Mouse (Mus musculus) lung, postnatal 10 days (tissue): ENCODE results near the gene Samd10.
A peak's percentile ranks its signal among the peaks of the same experiment; 100 is the strongest.

ENCODE experiments used
- DNase-seq: peaks from one replicate; pipeline ENCODE4 v3.0.0; 2021

Samd10 gene

GRCm38 (mm10) chr2:181574921-181575545, 24.0 kb downstream of the Samd10 start:
- DNase-seq: no peak

DNA sequence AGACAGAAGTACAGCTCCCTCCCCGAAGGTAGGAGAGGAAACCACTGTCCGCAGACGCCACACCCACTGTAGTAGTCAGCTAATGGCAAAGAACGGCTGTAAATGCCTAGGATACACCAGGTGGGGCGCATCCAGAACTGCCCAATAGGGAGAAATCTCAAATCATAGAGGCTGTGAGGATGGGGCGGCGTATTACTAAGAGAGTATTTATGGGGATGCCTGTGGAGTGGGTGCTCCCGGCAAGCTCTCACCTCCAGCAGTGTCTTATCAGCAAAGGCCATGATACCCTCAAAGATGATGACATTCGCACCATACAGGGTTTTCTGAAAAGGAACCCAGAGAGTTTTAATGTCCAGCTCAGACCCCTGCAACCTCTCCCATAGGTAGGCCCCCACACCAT, 25.1 kb downstream of the Samd10 start:
- no peak for DNase-seq

DNA sequence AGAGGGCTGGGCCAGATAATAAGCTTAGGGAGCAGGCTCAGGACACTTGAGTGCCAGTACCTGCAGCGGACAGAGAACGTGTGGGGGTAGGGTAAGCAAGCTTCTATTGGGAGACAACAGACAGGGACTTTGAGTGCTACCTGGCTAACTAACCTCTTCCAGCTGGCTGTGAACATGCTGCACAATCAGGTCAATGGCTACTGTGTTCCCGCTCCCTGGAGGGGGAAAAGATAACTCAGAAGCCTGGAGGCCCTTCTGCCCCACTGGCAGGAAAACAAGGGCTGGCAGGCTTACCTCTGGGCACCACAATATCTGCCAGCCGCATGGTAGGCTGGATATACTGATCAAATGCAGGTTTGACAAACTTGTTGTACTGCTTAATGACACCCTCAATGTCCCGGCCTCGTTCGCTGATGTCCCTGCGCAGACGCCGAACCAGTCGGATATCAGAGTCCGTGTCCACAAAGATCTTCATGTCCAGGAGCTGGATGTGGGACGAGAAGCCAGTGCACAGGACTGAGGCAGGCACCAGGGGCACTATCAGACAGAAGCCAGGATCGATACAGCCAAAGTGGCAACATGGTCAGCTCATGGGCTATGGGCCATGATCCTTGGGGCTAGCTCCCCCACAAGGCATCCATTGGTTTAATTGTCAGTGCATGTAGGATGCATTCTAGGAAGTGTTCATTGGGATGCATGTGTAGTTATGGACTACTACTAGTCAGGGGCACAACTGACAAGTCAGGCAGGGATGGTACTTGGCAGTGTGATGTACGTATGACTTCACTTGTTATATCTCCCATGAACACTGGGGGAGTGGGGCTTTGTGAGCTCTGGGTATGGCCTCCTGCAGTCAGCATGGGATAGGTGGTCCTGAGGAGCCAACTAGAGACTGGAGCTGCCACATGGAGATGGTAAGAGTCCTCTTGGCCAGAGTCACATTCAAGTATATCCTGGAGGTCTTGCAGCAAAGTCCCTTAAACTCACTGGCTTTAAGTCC, 25.8 kb downstream of the Samd10 start:
- no peak for DNase-seq

DNA sequence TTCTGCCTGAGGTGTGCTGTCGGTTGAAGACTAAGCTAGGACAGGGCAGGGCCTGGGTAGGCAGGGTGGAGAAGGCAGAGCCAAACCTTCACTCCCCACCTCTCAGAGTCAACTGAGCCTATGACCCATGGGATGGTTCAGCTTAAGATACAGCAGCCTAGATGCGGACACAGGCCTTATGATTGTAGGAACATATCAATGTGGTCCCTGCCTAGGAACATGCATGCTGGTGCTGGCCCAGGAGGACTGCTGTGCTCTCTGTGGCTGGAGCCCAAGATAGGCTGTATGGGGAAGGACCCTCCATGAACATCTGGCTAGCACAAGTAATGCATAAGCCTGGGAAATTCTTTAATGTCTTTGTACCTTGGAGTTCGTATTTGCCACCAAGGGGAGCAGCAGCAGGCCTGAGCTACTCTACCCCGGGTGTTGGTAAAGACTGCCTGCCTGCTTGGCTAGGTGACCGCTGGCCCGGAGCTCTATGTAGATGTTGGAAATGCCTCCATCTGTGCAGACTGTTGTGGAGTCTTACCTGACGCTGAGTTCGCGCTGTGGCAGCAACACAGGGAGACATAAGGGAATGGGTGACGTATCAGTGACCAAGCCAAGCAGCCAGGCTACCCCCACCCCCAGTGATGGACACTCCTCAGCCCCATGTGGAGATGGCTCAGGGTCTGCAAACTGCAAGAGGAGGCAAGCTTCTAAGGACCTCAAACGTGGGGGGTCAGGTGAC, 26.9 kb downstream of the Samd10 start:
- DNase-seq: no peak

- no peak for DNase-seq
Measured at GRCm38 (mm10) chr2:181570921-181571595, 28.0 kb downstream of the Samd10 start.

DNA sequence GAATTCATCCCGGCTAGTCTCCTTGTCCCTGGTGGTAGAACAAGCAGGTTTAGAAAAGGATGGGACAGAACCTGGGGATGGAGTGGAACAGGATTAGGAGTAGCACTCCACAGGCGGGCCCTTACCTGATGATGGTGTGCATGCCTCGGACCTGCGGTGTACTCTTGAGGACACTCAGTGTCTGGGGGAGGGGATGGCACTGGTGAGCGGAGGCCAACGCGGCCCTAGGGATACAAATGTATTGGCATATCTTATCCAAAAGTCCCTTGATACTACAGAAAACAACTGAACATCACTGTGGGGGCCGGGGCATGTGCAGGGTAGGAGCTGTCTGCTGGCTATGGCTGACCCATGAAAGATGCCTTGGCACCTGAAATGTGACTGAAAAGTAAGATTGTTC, 28.6 kb downstream of the Samd10 start:
- DNase-seq: no peak

DNA sequence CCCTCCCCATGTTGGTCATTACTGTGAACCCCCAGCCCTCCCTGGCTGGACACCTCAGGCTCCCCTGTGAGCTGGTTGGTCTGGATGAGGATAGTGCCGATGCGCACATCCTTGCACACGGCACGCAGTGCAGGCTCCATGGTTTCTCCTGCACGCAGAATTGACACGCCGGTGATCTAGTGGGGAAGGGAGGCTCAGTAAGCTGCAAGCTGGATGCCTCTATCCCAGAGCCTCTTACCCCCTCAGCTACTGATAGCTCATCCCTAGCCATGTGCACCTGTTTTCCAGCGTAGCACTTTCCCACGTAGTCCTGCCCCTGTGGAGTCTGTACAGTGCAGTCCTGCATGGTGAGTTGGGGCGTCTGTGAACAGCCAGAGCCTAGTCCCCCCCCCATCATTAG, 29.2 kb downstream of the Samd10 start:
- no peak for DNase-seq

DNA sequence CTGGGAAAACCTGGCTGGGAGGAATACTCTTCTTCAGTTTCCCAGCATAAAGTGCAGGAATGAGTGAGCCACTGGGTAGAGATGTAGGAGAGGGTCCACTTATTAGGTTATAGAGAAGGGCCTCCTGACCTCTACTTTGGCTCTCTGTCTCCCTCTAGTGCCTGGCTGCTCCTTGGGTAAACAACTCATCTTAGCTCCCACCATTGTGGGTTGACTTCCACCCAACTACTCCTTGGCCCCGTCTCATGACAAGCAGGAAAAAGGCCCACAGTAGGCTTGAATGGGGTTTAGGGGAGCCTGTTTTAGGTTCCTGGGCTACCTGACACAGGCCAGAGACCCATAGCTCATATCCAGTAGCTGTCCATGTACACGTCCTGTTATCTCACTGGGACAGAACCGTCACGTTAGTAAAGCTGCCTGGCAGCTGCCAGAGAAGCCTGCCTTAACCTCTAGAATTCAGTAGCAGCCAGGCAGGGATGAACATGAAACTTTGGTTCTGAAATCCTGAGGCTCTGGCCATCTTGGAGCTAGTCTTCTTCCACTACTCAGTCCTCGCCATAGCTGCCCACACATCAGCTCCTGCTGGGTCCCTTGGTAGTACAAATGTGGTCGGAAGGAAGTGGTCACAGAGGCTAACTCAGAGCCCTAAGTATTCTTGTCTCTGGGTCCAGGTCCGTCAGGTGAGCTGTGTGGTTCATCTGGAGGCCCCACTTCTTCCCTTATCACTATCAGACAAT, 30.6 kb downstream of the Samd10 start:
- DNase-seq: peak; percentile 68

- no peak for DNase-seq
Measured at GRCm38 (mm10) chr2:181567338-181567737, 31.7 kb downstream of the Samd10 start.

- DNase-seq: no peak
Measured at GRCm38 (mm10) chr2:181553772-181554171, 45.2 kb downstream of the Samd10 start.

DNA sequence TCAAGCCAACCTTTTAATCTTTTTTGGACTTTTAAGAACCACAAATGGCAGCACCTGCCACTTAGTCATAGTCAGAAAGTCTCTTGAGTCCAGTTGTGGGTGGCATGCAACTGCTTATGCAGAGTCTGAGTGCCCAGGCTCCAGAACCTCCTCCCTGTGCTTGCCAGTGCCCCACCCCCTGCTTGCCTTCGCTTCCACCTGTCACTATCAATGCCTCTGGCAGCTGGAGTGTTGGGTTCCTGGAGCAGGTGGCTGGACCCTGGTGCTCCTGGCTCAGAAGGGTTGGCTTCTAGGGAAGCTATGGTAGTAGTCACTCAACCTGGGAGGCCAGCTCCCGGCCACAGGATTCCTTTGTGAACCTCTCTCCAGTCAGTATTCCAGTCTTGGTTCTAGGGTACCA, 48.8 kb downstream of the Samd10 start:
- DNase-seq: no peak

DNA sequence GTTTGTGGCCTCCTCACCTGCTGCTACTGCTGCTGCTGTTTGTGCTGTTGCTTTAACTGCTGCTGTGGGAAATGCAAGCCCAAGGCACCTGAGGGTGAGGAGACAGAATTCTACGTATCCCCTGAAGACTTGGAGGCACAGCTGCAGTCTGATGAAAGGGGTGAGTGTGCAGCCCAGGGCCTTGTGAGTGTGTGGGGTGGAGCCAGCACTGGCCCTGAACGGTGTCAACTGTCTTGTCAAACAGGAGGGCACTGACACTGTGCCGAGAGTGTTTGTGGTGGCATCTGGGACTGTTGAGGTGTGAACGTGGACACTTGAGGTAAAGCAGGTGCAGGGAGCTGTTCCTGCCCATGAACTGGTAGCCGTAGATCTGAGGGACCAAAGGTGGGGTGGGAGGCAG, 50.3 kb downstream of the Samd10 start:
- DNase-seq: no peak

DNA sequence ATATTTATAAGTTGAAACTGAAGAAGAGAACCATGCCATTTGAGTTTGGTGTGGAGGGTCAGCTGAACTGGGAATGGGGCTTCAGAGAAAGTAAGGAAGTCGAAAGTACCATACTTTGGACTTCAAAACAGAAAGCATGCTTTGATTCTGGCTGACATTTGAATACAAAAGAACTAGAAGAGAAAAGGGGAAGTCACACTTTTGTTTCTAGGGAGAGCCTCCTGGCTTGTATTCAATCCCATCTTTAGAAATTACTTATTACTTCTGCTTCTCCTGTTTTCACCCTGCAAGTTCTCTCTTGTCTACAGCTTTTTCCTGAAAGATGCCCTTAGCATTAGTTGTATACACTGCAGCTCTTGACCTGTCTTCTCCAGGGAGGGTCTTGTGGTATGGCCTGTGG, 50.8 kb downstream of the Samd10 start:
- DNase-seq: no peak

- DNase-seq: no peak
Measured at GRCm38 (mm10) chr2:181546142-181546541, 52.9 kb downstream of the Samd10 start.
